Mouse (Mus musculus) bone marrow macrophage, adult 2 months (primary cell): ENCODE measurements around the gene Ppan.

Source experiments
- CTCF ChIP-seq: IDR thresholded peaks from 2 replicates; pipeline ENCODE4 v1.5.1; 2012; ENCODE audit warnings: low read depth, mild to moderate bottlenecking, low read length, moderate library complexity
- POLR2A ChIP-seq: IDR thresholded peaks from 2 replicates; pipeline ENCODE4 v1.6.1; 2012; ENCODE audit warnings: mild to moderate bottlenecking, low read depth, low read length, borderline replicate concordance

DNA sequence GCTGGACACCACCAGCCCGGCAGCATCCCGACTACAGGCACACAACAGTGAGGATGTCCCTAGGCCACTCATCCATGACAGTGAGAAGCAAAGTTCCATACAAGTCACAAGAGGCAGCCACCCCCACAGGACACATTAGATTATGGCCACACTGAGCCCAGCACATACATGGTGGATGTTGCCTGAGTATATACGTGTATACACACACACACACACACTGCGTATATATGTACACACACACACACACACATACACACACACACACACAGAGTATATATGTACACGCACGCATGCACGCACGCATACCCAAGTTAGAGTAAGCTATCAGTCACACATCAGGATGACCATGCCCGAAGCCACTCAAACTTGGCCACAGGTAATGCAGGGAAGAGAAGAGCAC is 7.4 kb downstream of the Ppan start:
- TF ChIP-seq CTCF = no peak
- TF ChIP-seq POLR2A = no peak
